Mouse (Mus musculus) left cerebral cortex, postnatal 25 days (tissue): ENCODE measurements around the gene Celf2. TPM values are rescaled to one million over a fixed set of nuclear protein-coding genes. Genes with fewer than 3 reads are reported as not detected.

Experiments used
- DNase-seq, 2 experiments: peaks; one replicate each; pipeline ENCODE4 v3.0.0; 2022; ENCODE audit warnings: low spot score in 2 of 2, mixed read lengths in 1 of 2
- intact Hi-C: fragments of 180-260 bp; cut with DNase I; formaldehyde crosslinking; loops from one replicate; pipeline ENCODE4 v1.15.1; 2025
- total RNA-seq, 2 experiments: library from RNA; stranded (reverse); gene quantifications; 2 replicates each; pipeline ENCODE4 v1.2.3; 2021

Celf2 gene
- total RNA-seq, 2 experiments from 2014 or later = 424 to 492 TPM

DNA sequence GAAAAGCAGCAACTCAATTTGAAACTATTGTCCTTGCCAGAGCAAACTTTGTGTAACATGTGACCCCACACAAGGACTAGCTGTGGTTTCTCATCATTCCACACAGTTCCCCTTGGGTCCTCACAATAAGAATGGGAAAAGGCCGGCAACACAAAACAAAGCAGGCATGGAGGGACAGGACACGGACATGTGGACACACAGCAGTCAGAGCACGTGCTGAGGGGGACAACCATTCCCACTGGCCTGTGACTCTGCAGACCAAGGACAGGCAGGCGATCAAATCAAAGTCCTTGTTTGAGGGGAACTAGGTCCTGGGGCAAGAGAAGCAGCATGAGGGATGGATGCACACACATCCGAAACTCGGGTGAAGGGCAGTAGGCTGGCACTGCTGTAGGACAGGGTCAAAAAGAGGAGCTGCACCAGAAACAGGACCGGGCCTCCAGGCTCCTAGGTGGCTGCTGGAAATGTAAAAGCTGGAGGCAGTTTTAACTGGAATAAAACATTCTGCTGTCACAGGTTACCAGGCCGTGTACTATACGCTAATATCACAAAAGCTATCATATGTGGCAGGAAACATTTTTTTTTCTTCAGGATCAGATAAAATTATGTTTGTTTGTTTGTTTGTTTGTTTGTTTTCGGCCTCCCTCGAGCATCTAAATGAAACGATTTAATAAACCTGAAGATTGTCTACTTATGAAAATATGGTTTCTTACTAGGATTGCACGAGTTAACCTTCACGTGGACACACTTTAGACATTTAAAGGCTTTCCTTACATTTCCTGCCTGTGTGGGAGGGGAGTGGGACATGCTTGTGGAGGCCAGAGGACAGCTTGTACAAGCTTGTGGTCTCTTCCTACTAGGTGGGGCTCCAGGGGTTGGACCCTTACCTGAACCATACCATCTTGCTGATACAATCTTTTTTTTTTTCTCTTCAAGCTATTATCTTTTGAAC is 950.8 kb downstream of the Celf2 start:
- no peak for DNase-seq
- intact Hi-C loops = no loop called here

DNA sequence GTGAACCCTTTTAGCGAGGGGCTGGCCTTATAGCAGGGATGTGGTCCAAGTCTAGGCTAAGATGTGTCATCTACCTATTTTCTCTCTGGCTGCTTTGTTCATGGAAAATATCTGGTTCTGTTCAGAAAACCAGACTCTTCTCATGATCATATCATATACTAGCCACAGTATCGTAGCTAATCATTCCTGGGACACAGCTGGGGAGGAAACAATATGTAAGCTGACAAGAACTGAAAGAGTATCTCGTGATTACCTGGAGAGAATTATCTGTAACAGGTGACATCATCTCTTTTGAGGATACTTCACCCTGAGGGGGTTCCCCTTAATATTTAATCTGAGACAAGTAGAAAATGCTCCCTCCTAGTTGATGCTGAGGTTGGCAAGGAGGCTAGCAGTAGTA is 951.6 kb downstream of the Celf2 start:
- intact Hi-C loops = no loop called here
- DNase-seq = no peak

DNA sequence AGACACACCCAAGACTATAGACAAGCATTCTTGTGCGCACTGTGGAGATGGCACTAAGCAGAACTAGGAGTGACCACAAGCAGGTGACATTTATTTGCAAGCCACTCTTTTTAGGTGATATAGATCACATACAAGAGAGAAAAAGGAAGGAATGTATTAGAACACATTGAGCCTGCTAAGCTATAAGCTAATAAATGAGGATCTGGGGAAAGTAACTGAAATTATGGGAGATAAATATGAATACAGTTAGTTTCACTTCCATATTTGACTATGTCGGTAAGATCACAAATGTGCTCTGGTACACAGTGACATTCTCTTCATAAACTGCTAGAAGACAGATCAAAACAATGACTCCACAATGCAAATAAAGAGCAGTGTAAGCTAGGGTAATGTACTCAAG is 952.5 kb downstream of the Celf2 start:
- no peak for DNase-seq
- intact Hi-C loops = no loop called here

DNA sequence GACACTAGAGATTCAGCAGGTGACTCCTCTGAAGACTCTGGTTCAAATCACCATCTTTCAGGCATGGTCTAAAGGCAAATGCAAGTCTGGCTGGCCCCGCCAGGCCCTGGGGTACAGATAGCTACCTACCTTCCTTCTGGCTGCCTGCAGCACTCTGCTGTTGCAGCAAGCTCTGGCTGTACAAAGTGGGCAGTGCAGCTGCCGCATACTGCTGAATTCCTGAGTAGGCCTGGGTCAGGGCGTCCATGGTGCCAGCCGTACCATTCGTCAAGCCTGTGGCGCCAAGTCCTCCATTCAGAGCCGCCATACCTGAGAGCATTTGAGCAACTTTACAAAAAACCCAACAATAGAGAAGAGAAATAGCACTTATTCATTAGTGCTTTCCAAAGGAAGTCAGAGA is 955.7 kb downstream of the Celf2 start:
- intact Hi-C loops = no loop called here
- no peak for DNase-seq

DNA sequence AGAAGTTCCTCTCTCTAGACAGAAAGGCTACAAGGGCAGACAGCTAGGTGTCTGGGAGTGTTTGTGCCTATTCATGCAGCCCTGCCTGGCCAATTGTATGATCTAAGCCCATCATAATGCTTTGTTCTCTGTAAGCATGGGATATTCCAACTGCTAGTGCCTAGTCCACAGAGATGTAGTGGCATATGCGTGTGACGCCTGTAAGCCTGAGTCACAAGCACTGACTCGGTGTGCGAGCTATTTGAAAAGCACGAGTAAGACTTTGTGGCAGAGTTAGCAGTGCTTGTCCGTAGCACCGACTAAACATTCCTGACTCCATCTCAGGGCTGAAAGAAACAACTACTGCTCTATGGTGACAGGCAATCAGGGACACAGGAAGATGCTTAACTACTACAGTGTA is 960.1 kb downstream of the Celf2 start:
- intact Hi-C loops = no loop called here
- peak in 1 of 2 experiments; percentile 59 for DNase-seq

DNA sequence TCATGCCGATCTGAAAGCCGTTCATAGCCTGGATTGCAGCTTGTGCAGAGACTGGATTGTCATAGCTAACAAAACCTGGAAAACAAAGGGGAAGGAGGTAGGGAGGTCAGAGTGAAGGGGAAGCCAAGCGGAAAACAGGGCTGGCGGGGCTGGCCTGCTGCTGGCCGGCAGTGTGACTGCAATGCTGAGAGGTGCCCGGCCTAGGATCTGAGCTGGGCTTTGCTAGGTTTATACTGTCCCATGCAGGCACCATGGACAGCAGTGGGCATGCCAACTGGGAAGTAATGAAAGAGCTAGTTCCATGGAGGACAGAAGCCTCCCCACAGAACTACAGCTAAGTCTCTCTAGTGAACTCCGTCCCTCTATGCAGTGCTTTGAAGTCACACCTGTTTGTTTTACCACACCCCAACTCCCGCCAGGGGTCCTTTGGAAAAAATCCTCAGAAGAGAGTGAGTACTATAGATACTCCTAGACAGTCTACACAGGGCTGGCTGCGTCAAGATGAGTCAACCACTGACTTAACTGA is 962.2 kb downstream of the Celf2 start:
- intact Hi-C loops = no loop called here
- no peak for DNase-seq

DNA sequence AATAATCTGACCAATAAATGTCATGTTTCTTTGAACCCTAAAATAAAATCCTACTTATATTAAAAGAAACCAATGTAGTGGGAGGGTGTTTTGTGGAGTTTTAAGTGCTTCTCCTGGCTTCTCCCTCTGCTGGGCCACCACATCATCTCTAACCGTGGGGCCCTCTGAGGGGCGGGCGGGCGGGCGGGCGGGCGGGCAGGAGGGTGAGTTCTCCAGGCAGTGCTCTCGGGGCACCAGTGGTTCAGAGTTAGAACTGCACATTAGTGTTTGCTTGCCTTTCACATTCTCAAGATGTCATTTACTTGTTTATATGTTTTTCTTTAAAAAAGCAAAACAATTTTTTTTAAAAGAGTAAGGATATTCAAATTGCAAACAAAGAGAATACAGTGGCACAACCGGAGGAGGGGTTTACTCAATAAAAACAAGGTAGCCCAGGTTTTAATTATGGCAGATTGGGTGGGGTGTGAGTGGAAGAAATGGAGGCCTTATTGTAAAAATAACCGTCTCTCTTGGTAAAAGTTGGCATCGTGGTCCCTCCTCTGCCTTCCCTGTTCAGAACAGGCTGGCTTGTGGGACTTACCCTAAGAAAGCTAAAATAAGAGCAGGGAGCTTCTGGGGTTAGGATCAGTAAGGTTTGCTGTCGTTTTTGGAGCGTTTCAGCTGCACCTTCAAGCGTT is 962.8 kb downstream of the Celf2 start:
- intact Hi-C loops = no loop called here
- peak in 1 of 2 experiments; percentile 61 for DNase-seq

DNA sequence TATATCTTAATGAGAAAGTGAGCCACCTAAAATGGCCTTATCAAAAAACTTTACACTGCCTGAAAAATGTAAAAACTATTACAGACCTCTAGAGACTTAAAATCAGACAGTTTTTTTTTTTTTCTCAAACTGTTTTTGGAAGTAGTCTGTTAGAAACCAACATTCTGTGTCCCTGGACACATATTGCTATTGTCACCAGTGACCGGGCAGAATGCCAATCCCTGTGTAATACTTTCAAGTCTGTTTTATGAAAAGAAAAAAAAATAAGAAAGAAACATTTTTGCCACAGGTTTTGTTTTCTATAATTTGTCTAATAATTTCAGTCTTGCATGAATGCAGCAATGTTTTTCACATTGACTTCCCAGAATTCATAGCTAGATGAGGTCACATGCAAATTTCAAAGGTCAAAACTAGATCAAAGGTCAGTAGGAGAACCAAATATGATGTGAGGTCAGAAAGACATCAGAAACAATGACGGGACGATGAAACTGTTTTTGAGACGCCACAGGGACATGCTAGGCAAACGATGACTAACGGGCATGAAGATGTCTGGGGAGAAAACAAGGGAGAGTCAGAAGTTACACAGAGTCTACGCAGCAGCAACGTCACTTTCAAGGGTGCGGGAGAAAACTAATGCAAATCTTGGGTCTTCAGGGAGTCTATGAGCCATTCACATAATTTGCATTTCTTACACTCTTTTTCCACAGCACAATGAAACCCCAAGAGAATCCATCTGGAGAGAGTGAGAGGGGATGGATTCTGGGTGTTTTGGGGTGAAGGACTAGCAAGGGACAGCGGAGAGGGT is 964.0 kb downstream of the Celf2 start:
- no peak for DNase-seq

DNA sequence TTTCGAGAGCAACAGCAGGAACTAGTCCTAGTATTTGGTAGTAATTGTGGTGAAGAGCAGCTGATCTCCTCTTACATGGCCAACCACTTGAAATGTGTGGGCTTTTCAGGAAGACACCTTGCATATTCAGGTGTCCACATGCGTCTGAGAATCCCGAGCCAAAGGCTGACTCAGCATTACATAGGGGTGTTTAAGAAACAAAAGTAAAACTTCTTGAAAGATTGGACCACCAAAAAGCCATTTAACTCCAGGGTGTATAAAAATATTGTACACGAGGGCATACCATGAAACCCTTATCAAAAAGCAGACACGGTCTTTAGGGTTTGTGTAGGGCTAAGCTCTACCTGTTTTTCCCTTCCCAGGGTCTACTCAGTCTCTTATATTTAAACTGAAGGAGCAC is 965.7 kb downstream of the Celf2 start:
- intact Hi-C loops = no loop called here
- no peak for DNase-seq

More for the DNA sequence above, 964.0 kb downstream of the Celf2 start:
- intact Hi-C loops = no loop called here

DNA sequence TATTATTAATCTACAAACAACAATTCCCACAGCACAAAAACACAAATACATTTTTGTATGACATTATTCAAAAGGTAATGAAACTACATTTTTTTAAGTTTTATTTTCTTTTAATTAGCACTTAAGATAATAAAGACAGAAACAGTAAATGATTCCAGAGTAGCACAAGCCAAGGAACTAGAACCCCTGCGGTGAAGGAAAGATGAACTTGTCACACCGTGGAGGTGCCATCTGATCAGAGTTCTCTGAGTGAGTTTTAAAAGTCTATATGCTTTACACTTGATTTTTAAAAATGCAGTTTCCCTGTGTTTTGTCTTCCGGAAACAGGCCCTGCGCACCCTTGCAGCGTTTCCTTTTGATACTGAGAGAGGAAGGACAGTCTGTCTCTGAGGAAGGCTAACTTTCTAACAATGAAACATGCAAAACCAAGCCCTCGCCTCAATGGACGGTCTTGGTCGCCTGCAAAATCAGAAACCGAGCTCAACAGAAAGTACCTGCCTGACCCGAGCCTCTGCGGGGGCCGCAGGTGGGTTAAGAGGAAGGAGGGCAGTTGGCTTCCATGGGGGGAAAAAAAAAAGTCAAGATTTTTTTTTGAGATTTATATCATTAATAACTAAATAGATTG is 966.7 kb downstream of the Celf2 start:
- intact Hi-C loops = no loop called here
- no peak for DNase-seq

DNA sequence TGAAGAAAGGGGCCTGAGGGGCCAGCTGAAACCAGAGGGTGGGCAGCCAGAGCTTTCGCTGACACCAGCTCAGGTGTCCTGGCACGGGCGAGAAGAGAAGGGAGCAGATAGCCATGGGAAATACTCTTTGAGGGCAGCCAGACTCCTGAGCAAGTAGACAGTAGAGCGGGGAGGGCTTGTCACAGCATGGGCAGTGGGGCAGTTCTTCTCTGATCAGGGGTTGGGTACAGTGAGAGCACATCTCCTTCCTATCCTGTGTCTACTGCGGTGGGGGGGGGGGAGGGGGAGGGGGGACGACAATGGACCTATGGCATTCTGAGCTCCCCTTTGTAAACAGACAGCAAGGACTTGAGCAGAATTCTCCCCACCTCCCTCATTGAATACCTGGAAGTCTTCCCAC is 968.5 kb downstream of the Celf2 start:
- intact Hi-C loops = no loop called here
- DNase-seq = no peak

DNA sequence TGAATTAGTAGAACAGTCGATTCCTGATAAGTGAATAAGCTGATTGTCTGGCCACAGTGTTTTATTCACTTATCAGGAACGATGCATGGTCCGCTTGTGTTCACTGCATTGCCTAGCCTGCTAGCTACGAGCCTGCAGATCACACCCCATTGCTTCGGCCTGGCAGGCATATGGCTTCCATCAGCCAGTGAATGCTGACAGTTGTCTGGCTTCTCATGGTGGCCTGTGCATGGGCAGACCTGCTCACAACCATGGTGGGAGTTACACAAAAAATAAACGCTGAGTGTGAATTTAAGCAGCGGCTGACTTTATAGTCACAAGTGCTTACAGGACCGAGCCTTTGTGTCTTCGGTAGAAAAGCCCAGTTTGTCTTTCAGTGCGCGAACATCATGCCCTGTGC is 969.3 kb downstream of the Celf2 start:
- DNase-seq = peak in 1 of 2 experiments; percentile 30
- intact Hi-C loops = no loop called here

DNA sequence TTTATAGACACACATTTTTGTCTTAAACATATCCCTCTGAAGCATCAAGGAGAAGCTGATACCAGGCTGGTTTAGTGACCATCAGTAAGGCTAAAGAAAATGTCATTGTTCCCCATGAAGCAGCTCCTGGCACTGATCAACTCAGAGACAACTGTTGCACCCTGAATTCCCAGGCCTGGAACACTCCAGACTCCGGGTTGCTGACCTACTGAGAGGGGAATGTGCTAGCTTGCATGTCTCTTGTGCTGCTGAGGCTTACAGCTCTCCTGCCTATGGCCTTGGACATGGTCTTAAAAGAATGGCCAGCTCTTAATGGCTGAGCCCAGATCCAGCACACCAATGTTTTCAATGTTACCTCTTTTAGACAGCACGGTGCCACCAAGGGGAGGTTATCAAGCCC is 970.9 kb downstream of the Celf2 start:
- intact Hi-C loops = no loop called here
- DNase-seq = peak in 1 of 2 experiments; percentile 8

DNA sequence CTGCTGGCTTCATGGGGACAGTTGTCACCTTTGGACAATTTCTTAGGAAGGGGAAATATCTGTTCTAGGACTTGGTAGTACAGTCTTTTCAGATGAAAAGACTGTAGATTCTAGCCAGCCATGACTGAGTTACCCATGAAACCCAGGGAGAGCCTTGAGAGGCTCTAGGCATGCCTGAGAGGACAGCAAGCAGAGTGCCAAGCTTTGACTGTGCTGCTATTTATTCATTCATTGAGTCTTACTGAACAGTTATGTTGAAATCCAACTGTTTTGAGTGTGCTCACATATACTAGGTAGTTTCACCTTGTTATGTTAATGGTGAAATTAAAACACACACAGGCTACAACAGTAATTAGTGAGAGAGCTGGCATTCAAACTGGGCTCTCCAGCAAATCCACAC is 971.3 kb downstream of the Celf2 start:
- intact Hi-C loops = no loop called here
- DNase-seq = peak in 1 of 2 experiments; percentile 9

DNA sequence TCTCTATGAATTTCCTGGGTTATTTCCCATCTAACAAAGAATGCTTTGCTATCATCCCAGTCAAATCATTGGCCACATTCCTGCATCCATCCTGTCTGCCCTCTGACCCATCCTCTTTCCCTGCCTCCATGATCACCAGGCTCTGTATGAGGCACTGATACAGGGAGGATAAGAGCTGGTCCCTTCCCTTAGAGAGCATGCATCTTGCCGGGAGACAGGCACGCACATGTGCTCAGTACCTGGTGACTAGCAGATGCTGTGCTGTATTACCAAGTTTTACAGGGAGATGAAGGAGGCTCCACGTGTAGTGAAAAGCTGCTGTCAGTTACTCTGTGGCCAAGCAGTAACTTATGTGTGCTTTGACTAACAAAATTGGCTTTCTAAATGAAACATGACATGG is 972.0 kb downstream of the Celf2 start:
- intact Hi-C loops = no loop called here
- no peak for DNase-seq

DNA sequence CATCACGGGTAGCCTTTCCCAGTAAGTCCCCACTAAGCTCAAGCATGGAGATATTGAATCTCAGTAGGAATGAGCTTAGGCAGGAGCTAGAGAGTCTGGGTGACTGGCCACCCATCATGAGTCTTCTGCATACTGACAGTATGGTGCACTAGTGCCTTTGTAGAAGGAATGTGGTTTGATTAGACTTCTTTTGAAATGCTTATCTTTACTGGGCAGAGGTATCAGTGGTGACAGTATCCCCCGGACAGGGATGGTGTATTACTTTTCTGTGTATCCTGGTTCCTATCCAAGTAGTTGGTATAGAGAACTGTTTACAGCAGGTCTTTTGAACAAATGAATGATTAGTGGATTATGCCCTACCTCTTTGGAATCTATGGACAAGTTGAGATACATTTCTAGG is 973.0 kb downstream of the Celf2 start:
- DNase-seq = peak in 1 of 2 experiments; percentile 3
- intact Hi-C loops = no loop called here

DNA sequence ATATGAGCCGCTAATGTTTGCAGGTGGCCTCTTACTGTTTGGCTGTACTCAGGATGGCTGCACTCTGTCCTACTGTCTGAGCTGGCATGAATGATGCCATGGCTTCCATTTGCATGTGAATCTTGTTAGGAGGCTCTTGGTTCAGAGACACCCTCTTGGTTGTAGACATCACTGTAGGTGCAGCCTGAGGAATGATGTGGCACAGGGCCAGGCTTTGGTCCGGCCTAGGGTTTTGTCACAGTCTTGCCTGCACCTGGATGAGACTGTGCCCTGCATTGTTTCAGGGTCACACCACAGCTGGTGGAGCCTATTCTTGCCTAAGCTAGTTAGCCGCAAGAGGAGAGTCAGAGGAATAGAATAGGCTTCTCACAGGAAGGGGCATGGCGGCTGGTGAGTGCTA is 977.0 kb downstream of the Celf2 start:
- DNase-seq = peak in 1 of 2 experiments; percentile 2
- intact Hi-C loops = no loop called here

DNA sequence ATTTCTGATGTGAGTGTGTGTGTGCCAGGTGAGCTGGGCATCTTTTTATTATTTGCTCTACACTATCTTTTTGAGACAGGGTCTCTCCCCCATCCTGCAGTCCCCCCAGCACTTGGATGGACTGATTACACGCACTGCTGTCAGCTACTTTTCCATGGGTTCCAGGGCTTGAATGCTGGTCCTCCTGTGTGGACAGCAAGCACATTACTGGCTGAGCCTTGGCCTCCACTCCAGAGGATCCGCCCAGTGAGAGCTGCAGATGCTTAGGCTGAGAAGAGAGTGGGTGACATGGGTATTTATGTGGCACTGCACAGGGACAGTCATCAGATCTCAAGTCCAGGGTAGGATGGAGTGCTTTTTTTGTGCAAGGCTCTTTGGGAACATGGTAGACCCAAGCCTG is 981.3 kb downstream of the Celf2 start:
- intact Hi-C loops = no loop called here
- DNase-seq = peak in 1 of 2 experiments; percentile 2

DNA sequence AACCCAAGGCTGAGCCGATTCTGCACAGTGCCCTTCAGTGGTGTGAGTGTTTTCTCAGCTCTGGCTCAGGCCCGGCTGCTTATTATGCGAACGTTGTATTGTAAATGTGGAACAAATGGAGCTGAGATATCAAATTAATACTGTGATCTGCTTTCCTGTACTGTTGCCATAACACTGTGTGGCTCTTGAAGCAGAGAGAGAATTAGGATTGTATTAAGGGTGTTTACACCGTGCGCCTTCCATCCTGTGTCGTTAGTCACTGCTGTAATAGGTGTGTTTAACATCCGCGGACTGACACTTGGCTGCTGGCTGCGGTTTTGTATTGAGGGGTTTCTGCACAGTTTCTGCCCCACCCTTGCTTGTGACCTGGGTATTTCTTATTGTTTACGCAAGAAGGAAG is 982.5 kb downstream of the Celf2 start:
- intact Hi-C loops = no loop called here
- no peak for DNase-seq
